Mouse (Mus musculus): ENCODE results near the gene Olfr1129. TPM values are rescaled to one million over a fixed set of nuclear protein-coding genes. Genes with fewer than 3 reads are reported as not detected.
"Not testable (repeated sequence)": the region's sequence is repeated elsewhere in the genome, so short reads cannot be mapped to it uniquely, and the experiment has no call there.

Olfr1129 gene
- polyA plus RNA-seq (2015; fragmentation: Nextera tagmentation; extraction: Ambion mirVana): not detected in 2 replicates

GRCm38 (mm10) chr2:87573602-87574001 lies at the start of gene Olfr1129:
TSS of gene Olfr1129 (plus strand) at chr2:87573902.
- not testable (repeated sequence) for H3K4me2 ChIP-seq (replicated peaks); H3K27me3 ChIP-seq (replicated peaks); ATAC-seq; H3K27ac ChIP-seq; H3K9ac ChIP-seq; H3K9me3 ChIP-seq; H3K36me3 ChIP-seq; H3K4me3 ChIP-seq (replicated peaks); H3K4me1 ChIP-seq (replicated peaks)
- 67% methylated on average over 1 of the region's 1 CpGs for WGBS

- not testable (repeated sequence) for H3K27ac ChIP-seq; H3K36me3 ChIP-seq; H3K4me1 ChIP-seq (replicated peaks); H3K27me3 ChIP-seq (replicated peaks); H3K4me3 ChIP-seq (replicated peaks); H3K9ac ChIP-seq; H3K9me3 ChIP-seq; ATAC-seq
- WGBS: 32% methylated on average over 38 of the region's 39 CpGs
- peak overlapping the region; percentile 40 for H3K4me2 ChIP-seq (replicated peaks)
These were observed 47.6 kb upstream of the Olfr1129 start for GRCm38 (mm10) chr2:87525899-87526616.

- no peaks in the 10 kb centered on the region for H3K9me3 ChIP-seq
- no peak within 1 kb of the TSS for H3K9ac ChIP-seq
- H3K4me3 ChIP-seq (replicated peaks): no peak within 1 kb of the TSS
- H3K27ac ChIP-seq: no peak within 1 kb of the TSS
- no peaks in the 10 kb centered on the region for H3K27me3 ChIP-seq (replicated peaks)
- no peak for ATAC-seq
- H3K4me2 ChIP-seq (replicated peaks): no peak within 1 kb of the TSS
- no peaks in the 10 kb centered on the region for H3K36me3 ChIP-seq
- no peaks in the 10 kb centered on the region for H3K4me1 ChIP-seq (replicated peaks)
These were observed 42.2 kb upstream of the Olfr1129 start, which contains the start of gene Olfr153 for GRCm38 (mm10) chr2:87531496-87531895. TSS of gene Olfr153 (plus strand) at chr2:87531796.

- H3K4me3 ChIP-seq (replicated peaks): no peak overlapping the region
- H3K9ac ChIP-seq: no peak overlapping the region
- 54% methylated on average over 2 of the region's 2 CpGs for WGBS
- no peak overlapping the region for H3K4me2 ChIP-seq (replicated peaks)
- H3K27me3 ChIP-seq (replicated peaks): no peaks in the 10 kb centered on the region
- H3K9me3 ChIP-seq: no peaks in the 10 kb centered on the region
- H3K36me3 ChIP-seq: no peaks in the 10 kb centered on the region
- no peak overlapping the region for H3K27ac ChIP-seq
- H3K4me1 ChIP-seq (replicated peaks): no peaks in the 10 kb centered on the region
- no peak for ATAC-seq
These were observed 38.9 kb upstream of the Olfr1129 start for GRCm38 (mm10) chr2:87534826-87535225.

- WGBS: 85% methylated on average over 1 of the region's 1 CpGs
- no peaks in the 10 kb centered on the region for H3K9me3 ChIP-seq
- H3K36me3 ChIP-seq: no peaks in the 10 kb centered on the region
- H3K27ac ChIP-seq: no peak within 1 kb of the TSS
- no peak for ATAC-seq
- no peaks in the 10 kb centered on the region for H3K4me1 ChIP-seq (replicated peaks)
- H3K4me3 ChIP-seq (replicated peaks): no peak within 1 kb of the TSS
- H3K27me3 ChIP-seq (replicated peaks): no peaks in the 10 kb centered on the region
- H3K9ac ChIP-seq: no peak within 1 kb of the TSS
- H3K4me2 ChIP-seq (replicated peaks): no peak within 1 kb of the TSS
These were observed 28.3 kb upstream of the Olfr1129 start, which contains the start of gene Olfr1128 for GRCm38 (mm10) chr2:87545442-87545841. TSS of gene Olfr1128 (minus strand) at chr2:87545542.

- H3K27ac ChIP-seq; H3K36me3 ChIP-seq; H3K9ac ChIP-seq; H3K4me1 ChIP-seq (replicated peaks); ATAC-seq; H3K27me3 ChIP-seq (replicated peaks); H3K4me2 ChIP-seq (replicated peaks); H3K9me3 ChIP-seq; H3K4me3 ChIP-seq (replicated peaks): not testable (repeated sequence)
These were observed 32.2 kb downstream of the Olfr1129 start, which contains the start of gene Olfr1130 for GRCm38 (mm10) chr2:87605912-87606311. TSS of gene Olfr1130 (plus strand) at chr2:87606212.

GRCm38 (mm10) chr2:87626804-87627203 lies 53.1 kb downstream of the Olfr1129 start, which contains the start of gene Olfr1131:
TSS of gene Olfr1131 (plus strand) at chr2:87627104.
- Histone ChIP-seq H3K4me1 (replicated peaks) (no peaks in the 10 kb centered on the region), H3K9me3 (no peaks in the 10 kb centered on the region), H3K27me3 (replicated peaks) (no peaks in the 10 kb centered on the region), H3K9ac (no peak within 1 kb of the TSS), H3K4me2 (replicated peaks) (no peak within 1 kb of the TSS), H3K36me3 (no peaks in the 10 kb centered on the region), H3K27ac (no peak within 1 kb of the TSS), H3K4me3 (replicated peaks) (no peak within 1 kb of the TSS)
- ATAC-seq: no peak
- 67% methylated on average over 3 of the region's 3 CpGs for WGBS

Other genes with a start within 250 kb of the Olfr1129 start
- not detected in 2 replicates for gene Olfr1120, start 219.1 kb upstream of the Olfr1129 start, polyA plus RNA-seq (2015; fragmentation: Nextera tagmentation; extraction: Ambion mirVana)
- not detected in 2 replicates for gene Olfr1121, start 204.0 kb upstream of the Olfr1129 start, polyA plus RNA-seq (2015; fragmentation: Nextera tagmentation; extraction: Ambion mirVana)
- gene Olfr1122, start 188.1 kb upstream of the Olfr1129 start, polyA plus RNA-seq (2015; fragmentation: Nextera tagmentation; extraction: Ambion mirVana): not detected in 2 replicates
- not detected in 2 replicates for gene Olfr1123, start 157.3 kb upstream of the Olfr1129 start, polyA plus RNA-seq (2015; fragmentation: Nextera tagmentation; extraction: Ambion mirVana)
- 0.09 TPM in 1 of 2 replicates, not detected in the other for gene Olfr1124, start 143.6 kb upstream of the Olfr1129 start, polyA plus RNA-seq (2015; fragmentation: Nextera tagmentation; extraction: Ambion mirVana)
- gene Olfr1126, start 119.9 kb upstream of the Olfr1129 start, polyA plus RNA-seq (2015; fragmentation: Nextera tagmentation; extraction: Ambion mirVana): not detected in 2 replicates
- gene Pramel7, start 76.8 kb upstream of the Olfr1129 start, polyA plus RNA-seq (2015; fragmentation: Nextera tagmentation; extraction: Ambion mirVana): not detected in 2 replicates
- gene Pramel6, start 67.3 kb upstream of the Olfr1129 start, polyA plus RNA-seq (2015; fragmentation: Nextera tagmentation; extraction: Ambion mirVana): not detected in 2 replicates
- not detected in 2 replicates for gene Olfr153, start 42.1 kb upstream of the Olfr1129 start, polyA plus RNA-seq (2015; fragmentation: Nextera tagmentation; extraction: Ambion mirVana)
- gene Olfr1128, start 28.4 kb upstream of the Olfr1129 start, polyA plus RNA-seq (2015; fragmentation: Nextera tagmentation; extraction: Ambion mirVana): not detected in 2 replicates
- gene Olfr1130, start 32.3 kb downstream of the Olfr1129 start, polyA plus RNA-seq (2015; fragmentation: Nextera tagmentation; extraction: Ambion mirVana): not detected in 2 replicates
- not detected in 2 replicates for gene Olfr1131, start 53.2 kb downstream of the Olfr1129 start, polyA plus RNA-seq (2015; fragmentation: Nextera tagmentation; extraction: Ambion mirVana)
- not detected in 2 replicates for gene Olfr1132, start 63.6 kb downstream of the Olfr1129 start, polyA plus RNA-seq (2015; fragmentation: Nextera tagmentation; extraction: Ambion mirVana)
- not detected in 2 replicates for gene Olfr1133, start 73.5 kb downstream of the Olfr1129 start, polyA plus RNA-seq (2015; fragmentation: Nextera tagmentation; extraction: Ambion mirVana)
- not detected in 2 replicates for gene Olfr1134, start 84.6 kb downstream of the Olfr1129 start, polyA plus RNA-seq (2015; fragmentation: Nextera tagmentation; extraction: Ambion mirVana)
- not detected in 2 replicates for gene Olfr1135, start 99.8 kb downstream of the Olfr1129 start, polyA plus RNA-seq (2015; fragmentation: Nextera tagmentation; extraction: Ambion mirVana)
- not detected in 2 replicates for gene Olfr1136, start 120.0 kb downstream of the Olfr1129 start, polyA plus RNA-seq (2015; fragmentation: Nextera tagmentation; extraction: Ambion mirVana)
- gene Olfr1137, start 139.3 kb downstream of the Olfr1129 start, polyA plus RNA-seq (2015; fragmentation: Nextera tagmentation; extraction: Ambion mirVana): not detected in 2 replicates
- not detected in 2 replicates for gene Olfr1138, start 166.1 kb downstream of the Olfr1129 start, polyA plus RNA-seq (2015; fragmentation: Nextera tagmentation; extraction: Ambion mirVana)
- gene Olfr1140, start 169.8 kb downstream of the Olfr1129 start, polyA plus RNA-seq (2015; fragmentation: Nextera tagmentation; extraction: Ambion mirVana): not detected in 2 replicates
- not detected in 2 replicates for gene Olfr1141, start 180.1 kb downstream of the Olfr1129 start, polyA plus RNA-seq (2015; fragmentation: Nextera tagmentation; extraction: Ambion mirVana)
- not detected in 2 replicates for gene Olfr152, start 205.6 kb downstream of the Olfr1129 start, polyA plus RNA-seq (2015; fragmentation: Nextera tagmentation; extraction: Ambion mirVana)
- not detected in 2 replicates for gene Olfr1143, start 226.7 kb downstream of the Olfr1129 start, polyA plus RNA-seq (2015; fragmentation: Nextera tagmentation; extraction: Ambion mirVana)
- not detected in 2 replicates for gene Olfr1145, start 235.9 kb downstream of the Olfr1129 start, polyA plus RNA-seq (2015; fragmentation: Nextera tagmentation; extraction: Ambion mirVana)